ENCODE assay signal across 7 mouse cellular contexts in the genomic region with DNA sequence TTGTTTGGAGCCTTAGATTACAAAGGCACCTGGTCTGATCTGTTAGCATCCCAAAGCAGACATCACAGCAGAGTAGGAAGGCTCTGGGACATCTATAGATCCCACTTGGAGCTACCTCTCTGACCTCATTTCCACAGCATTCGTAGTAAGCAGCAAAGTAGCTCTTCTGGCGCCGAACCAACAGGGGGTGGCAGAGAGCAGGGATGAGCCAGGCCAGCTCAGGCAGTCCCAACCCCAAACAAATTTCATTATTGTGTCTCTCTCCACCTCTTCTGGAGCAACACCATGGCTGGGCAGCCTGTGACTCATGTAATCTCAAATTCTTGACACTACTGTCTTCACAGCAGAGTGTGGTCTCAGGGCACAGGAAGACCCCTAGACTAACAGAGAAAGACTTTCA. TPM values are rescaled to one million over a fixed set of nuclear protein-coding genes. Genes with fewer than 3 reads are reported as not detected.
DNase-seq lines count a peak whose midpoint lies in the region; ATAC-seq lines count a peak whose summit lies in the region.

No protein-coding gene starts in this region.

- intact Hi-C loops in heart, postnatal 10 days (cut with DNase I), result loop anchor here (1.0 to 2.0 kb wide), 3 partner anchors 34 to 193 kb away; no protein-coding TSS in a partner anchor

- peak; percentile 16 to 44 for DNase-seq in CD8-positive naive resting alpha-beta T cell, adult 2 months (ENCODE audit: low read depth in 2 of 2, low spot score in 2 of 2)
- peak; percentile 68 to 84 for DNase-seq in heart, postnatal 10 days
- peak; percentile 54 to 59 for DNase-seq in layer of hippocampus, postnatal 14 days (ENCODE audit: low spot score in 2 of 2)
- DNase-seq in right cerebral cortex, postnatal 14 days, result peak; percentile 70

- peak; percentile 65 for ATAC-seq in activated CD4-positive, CD25-positive, alpha-beta regulatory T cell, adult 4 months
- ATAC-seq in common myeloid progenitor, adult 5-6 weeks (replicated peaks; ENCODE audit: low read depth, poor library complexity, severe bottlenecking), result peak; percentile 88
- peak; percentile 94 for ATAC-seq in megakaryocyte, adult 5-6 weeks (ENCODE audit: poor library complexity, severe bottlenecking)

RNA-seq across cellular contexts. Expression of gene Nav2, which starts 19.8 kb away (rescaled TPM):
- 10 to 100 TPM; 14.2 to 16.6 TPM for polyA plus RNA-seq in activated CD4-positive, CD25-positive, alpha-beta regulatory T cell, adult 4 months (2017; shearing (Covaris generic))
- total RNA-seq in common myeloid progenitor, adult 5-6 weeks (2017), result 5.9 and 7.8 TPM in 2 replicates
- total RNA-seq in heart, postnatal 10 days (2021), result 10 to 100 TPM; 79.7 to 82.1 TPM
- total RNA-seq in layer of hippocampus, postnatal 14 days (2021), result 100 to 1,000 TPM; 103 to 107 TPM
- total RNA-seq in megakaryocyte, adult 5-6 weeks (2015), result 9.8 and 10.5 TPM in 2 replicates
- 4.6 and 7.2 TPM in 2 replicates for total RNA-seq in megakaryocyte, adult 5-6 weeks (2017)

RNA-seq across cellular contexts. Expression of gene E2f8, which starts 47.0 kb away (rescaled TPM):
- 1 to 10 TPM; 3.2 to 7.5 TPM for polyA plus RNA-seq in activated CD4-positive, CD25-positive, alpha-beta regulatory T cell, adult 4 months (2017; shearing (Covaris generic))
- 35.6 and 46.1 TPM in 2 replicates for total RNA-seq in common myeloid progenitor, adult 5-6 weeks (2017)
- 1 to 10 TPM; 4.7 to 4.8 TPM for total RNA-seq in heart, postnatal 10 days (2021)
- total RNA-seq in layer of hippocampus, postnatal 14 days (2021), result 1 to 10 TPM in 1 of 2 experiments, under 1 TPM in 1; 0.88 to 1.3 TPM
- total RNA-seq in megakaryocyte, adult 5-6 weeks (2015), result 129 and 131 TPM in 2 replicates
- 40.6 and 49.7 TPM in 2 replicates for total RNA-seq in megakaryocyte, adult 5-6 weeks (2017)

Comparison
In these comparisons a context has a peak if more than half of its experiments do, and no peak if none do; other contexts are left out.
1. Peak in every context shown above with its lines: DNase-seq and ATAC-seq.